Mouse (Mus musculus): ENCODE measurements at regions not wholly inside any gene's neighbourhood (a gene's known extent, or its start where the extent isn't known, plus 50 kb on each side); places are given as distances from the start of the nearest gene placed in this dataset.
A peak's percentile ranks its signal among the peaks of the same experiment; 100 is the strongest.
"Not testable (repeated sequence)": the region's sequence is repeated elsewhere in the genome, so short reads cannot be mapped to it uniquely, and the experiment has no call there.

GRCm38 (mm10) chr9:33407517-33407916 lies 771.5 kb downstream of the Ets1 start:
- no peak for DNase-seq (ENCODE audit: low spot score in 2 of 2)

GRCm38 (mm10) chr9:33423781-33424180 lies 787.8 kb downstream of the Ets1 start:
- no peak for DNase-seq (ENCODE audit: low spot score in 2 of 2)

- no peak for DNase-seq (ENCODE audit: low spot score in 2 of 2)
Measured at GRCm38 (mm10) chr9:33436459-33436858, 800.4 kb downstream of the Ets1 start.

- DNase-seq (ENCODE audit: low spot score in 2 of 2), result no peak
Measured at GRCm38 (mm10) chr9:33442266-33442665, 806.2 kb downstream of the Ets1 start.

- DNase-seq (ENCODE audit: low spot score in 2 of 2), result peak; percentile 6 to 41
Measured at GRCm38 (mm10) chr9:33445902-33446301, 809.9 kb downstream of the Ets1 start.

- no peak for DNase-seq (ENCODE audit: low spot score in 2 of 2)
Measured at GRCm38 (mm10) chr9:33475106-33475505, 839.1 kb downstream of the Ets1 start.

- no peak for DNase-seq (ENCODE audit: low spot score in 2 of 2)
Measured at GRCm38 (mm10) chr9:33482845-33483540, 847.0 kb downstream of the Ets1 start.

- no peak for DNase-seq (ENCODE audit: low spot score in 2 of 2)
Measured at GRCm38 (mm10) chr9:33483541-33483846, 847.5 kb downstream of the Ets1 start.

GRCm38 (mm10) chr9:33533101-33533810 lies 897.2 kb downstream of the Ets1 start:
- no peak for DNase-seq (ENCODE audit: low spot score in 2 of 2)

GRCm38 (mm10) chr9:33543301-33543700 lies 907.3 kb downstream of the Ets1 start:
- DNase-seq (ENCODE audit: low spot score in 2 of 2), result no peak

- DNase-seq (ENCODE audit: low spot score in 2 of 2), result no peak
Measured at GRCm38 (mm10) chr9:33546126-33546737, 910.2 kb downstream of the Ets1 start.

GRCm38 (mm10) chr9:33549395-33549794 lies 913.4 kb downstream of the Ets1 start:
- DNase-seq (ENCODE audit: low spot score in 2 of 2), result peak in 1 of 2 experiments; percentile 14

GRCm38 (mm10) chr9:33571990-33572389 lies 913.7 kb upstream of the Kirrel3 start:
- no peak for DNase-seq (ENCODE audit: low spot score in 2 of 2)

GRCm38 (mm10) chr9:33611511-33611910 lies 874.2 kb upstream of the Kirrel3 start:
- no peak for DNase-seq (ENCODE audit: low spot score in 2 of 2)

GRCm38 (mm10) chr9:33624378-33624777 lies 861.3 kb upstream of the Kirrel3 start:
- no peak for DNase-seq (ENCODE audit: low spot score in 2 of 2)

GRCm38 (mm10) chr9:33629731-33630473 lies 855.8 kb upstream of the Kirrel3 start:
- peak in 1 of 2 experiments; percentile 3 for DNase-seq (ENCODE audit: low spot score in 2 of 2)

- no peak for DNase-seq (ENCODE audit: low spot score in 2 of 2)
Measured at GRCm38 (mm10) chr9:33662978-33663377, 822.7 kb upstream of the Kirrel3 start.

GRCm38 (mm10) chr9:33681129-33681528 lies 804.6 kb upstream of the Kirrel3 start:
- peak; percentile 4 to 69 for DNase-seq (ENCODE audit: low spot score in 2 of 2)

- DNase-seq (ENCODE audit: low spot score in 2 of 2), result no peak
Measured at GRCm38 (mm10) chr9:33691731-33692130, 794.0 kb upstream of the Kirrel3 start.

- no peak for DNase-seq (ENCODE audit: low spot score in 2 of 2)
Measured at GRCm38 (mm10) chr9:33717614-33718013, 768.1 kb upstream of the Kirrel3 start.

- DNase-seq (ENCODE audit: low spot score in 2 of 2), result no peak
Measured at GRCm38 (mm10) chr9:33724811-33725210, 760.9 kb upstream of the Kirrel3 start.

GRCm38 (mm10) chr9:33728058-33728457 lies 757.6 kb upstream of the Kirrel3 start:
- not testable (repeated sequence) for DNase-seq (ENCODE audit: low spot score in 2 of 2)
